Mouse (Mus musculus) layer of hippocampus, adult 6 months (tissue): ENCODE data around the gene Klhl6. TPM values are rescaled to one million over a fixed set of nuclear protein-coding genes. Genes with fewer than 3 reads are reported as not detected.

ENCODE experiments used
- long read RNA-seq, 2 experiments: library from polyadenylated mRNA; unstranded; transcript quantifications; one replicate each; pipeline ENCODE4 v2.0.0; 2019 to 2020
- polyA plus RNA-seq: library from polyadenylated mRNA; unstranded; fragments of <200 nt; fragmentation: Nextera tagmentation; gene quantifications from 2 replicates; pipeline ENCODE4 v1.2.3, GENCODE M21; 2021

Klhl6 gene
- polyA plus RNA-seq: 1.9 and 2.7 TPM in 2 replicates
- long read RNA-seq, experiment 1, partial matches to known transcripts: 0 of 4 reads
- long read RNA-seq, experiment 1, other reads (novel, unspliced or antisense): 2 of 4 reads
- long read RNA-seq, experiment 2, transcript Klhl6-201 (7 exons, 2,389 nt): major isoform, 9 of 11 reads
- long read RNA-seq, experiment 2, partial matches to known transcripts: 0 of 11 reads
- long read RNA-seq, experiment 2, other reads (novel, unspliced or antisense): 2 of 11 reads

DNA sequence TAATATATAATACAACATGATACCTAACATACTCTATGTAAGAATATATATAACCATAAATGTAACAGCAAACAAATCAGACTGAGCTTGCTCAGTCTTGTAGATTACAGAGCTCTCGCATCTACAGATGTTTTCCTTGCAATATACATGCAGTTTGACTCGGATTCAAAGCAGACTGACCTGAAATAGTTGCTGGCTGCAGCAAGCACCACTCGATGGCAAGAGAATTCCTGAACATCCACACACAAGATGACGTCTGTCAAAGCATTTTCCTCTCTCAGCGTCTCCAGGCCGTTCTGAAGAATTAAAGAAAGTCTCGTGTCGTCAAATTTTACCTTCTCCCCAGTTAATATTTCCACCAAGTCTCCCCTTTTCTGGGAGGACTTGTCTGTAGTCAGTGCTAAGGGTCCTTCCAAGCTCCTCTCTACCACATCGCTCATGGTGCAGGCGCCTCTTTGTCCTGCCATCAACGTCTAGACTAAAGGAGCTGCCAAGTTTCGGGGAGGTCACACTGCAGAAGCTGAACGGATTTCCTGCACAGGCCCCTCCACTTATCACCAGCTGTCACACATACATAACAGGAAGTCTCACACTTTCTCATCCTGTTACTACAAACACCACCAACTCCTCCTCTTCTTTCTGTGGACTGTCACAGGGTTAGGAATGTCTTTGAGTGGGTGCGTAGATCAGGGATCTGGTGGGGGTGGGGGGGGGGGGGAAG is at the start of gene Klhl6:
TSS of gene Klhl6 (minus strand) at position 501 of the 721 bp plus-strand sequence.

Other genes with a start within 250 kb of the Klhl6 start
- gene B3gnt5, start 222.8 kb downstream of the Klhl6 start, polyA plus RNA-seq: 0.57 and 0.89 TPM in 2 replicates
- 17.3 and 19.2 TPM in 2 replicates for gene Klhl24, start 114.5 kb upstream of the Klhl6 start, polyA plus RNA-seq
- 4.3 and 4.4 TPM in 2 replicates for gene Yeats2, start 158.0 kb upstream of the Klhl6 start, polyA plus RNA-seq